Mouse (Mus musculus): ENCODE results near the gene Ralgds.

- TF ChIP-seq CTCF (IDR thresholded peaks at IDR 0.05; ENCODE audit: extremely low read depth, insufficient read depth, insufficient read length, insufficient replicate concordance), result no peak
- TF ChIP-seq POLR2A (IDR thresholded peaks at IDR 0.05; ENCODE audit: low read depth, low read length), result no peak
Measured at GRCm38 (mm10) chr2:28518231-28518630, 5.3 kb downstream of the Ralgds start.

Measured in spleen, adult 2 months (tissue).